Mouse (Mus musculus): ENCODE results near the gene Drg2. TPM values are rescaled to one million over a fixed set of nuclear protein-coding genes. Genes with fewer than 3 reads are reported as not detected.

Drg2 gene
- total RNA-seq, 1 experiment from 2014 or later: 29.6 TPM

Other genes with a start within 250 kb of the Drg2 start
- 28.9 to 48.1 TPM (median 45.7 TPM) in 3 replicates for gene Srebf1, start 232.0 kb upstream of the Drg2 start, total RNA-seq (2017)
- 4.2 to 14.6 TPM (median 9.3 TPM) in 3 replicates for gene Tom1l2, start 101.7 kb upstream of the Drg2 start, total RNA-seq (2017)
- gene Drc3, start 101.3 kb upstream of the Drg2 start, total RNA-seq (2017): 0.39 TPM in 1 of 3 replicates, not detected in the others
- 8.1 to 14.6 TPM (median 11.8 TPM) in 3 replicates for gene Gid4, start 37.4 kb upstream of the Drg2 start, total RNA-seq (2017)
- gene Atpaf2, start 36.1 kb upstream of the Drg2 start, total RNA-seq (2017): 27.7 to 54.4 TPM (median 42.7 TPM) in 3 replicates
- gene Myo15, start 14.7 kb downstream of the Drg2 start, total RNA-seq (2017): 0.10 TPM in 2 of 3 replicates, not detected in the other
- gene Alkbh5, start 81.8 kb downstream of the Drg2 start, total RNA-seq (2017): 26.6 to 33.2 TPM (median 29.5 TPM) in 3 replicates
- 5.3 to 8.3 TPM (median 5.3 TPM) in 3 replicates for gene Llgl1, start 245.1 kb downstream of the Drg2 start, total RNA-seq (2017)